Mouse (Mus musculus): ENCODE measurements around the gene Matn4.

The Matn4 gene

DNA sequence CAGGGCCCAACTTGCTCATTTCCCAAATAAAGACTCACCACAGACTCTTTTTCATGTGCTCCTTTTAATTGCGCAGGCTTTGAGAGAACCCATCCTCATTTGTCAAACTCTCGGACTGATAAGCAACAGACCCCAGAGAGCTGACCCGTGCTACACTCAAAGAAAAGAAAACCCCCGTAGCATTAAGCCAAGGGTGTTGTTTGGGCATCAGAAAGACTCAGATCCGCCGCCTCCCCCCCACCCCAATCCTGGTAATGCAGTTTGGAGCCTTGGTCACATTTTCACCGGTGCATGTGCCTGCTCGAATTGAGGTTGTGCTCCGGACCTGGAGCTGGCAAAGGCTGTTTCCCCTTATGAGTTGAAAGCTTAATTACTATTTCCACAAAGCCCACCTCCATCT is at the start of gene Matn4:
Gene Matn4, minus strand, starts transcription at position 101 of the 400 bp plus-strand sequence.
- no peak for DNase-seq (ENCODE audit: low spot score in 2 of 2)

DNA sequence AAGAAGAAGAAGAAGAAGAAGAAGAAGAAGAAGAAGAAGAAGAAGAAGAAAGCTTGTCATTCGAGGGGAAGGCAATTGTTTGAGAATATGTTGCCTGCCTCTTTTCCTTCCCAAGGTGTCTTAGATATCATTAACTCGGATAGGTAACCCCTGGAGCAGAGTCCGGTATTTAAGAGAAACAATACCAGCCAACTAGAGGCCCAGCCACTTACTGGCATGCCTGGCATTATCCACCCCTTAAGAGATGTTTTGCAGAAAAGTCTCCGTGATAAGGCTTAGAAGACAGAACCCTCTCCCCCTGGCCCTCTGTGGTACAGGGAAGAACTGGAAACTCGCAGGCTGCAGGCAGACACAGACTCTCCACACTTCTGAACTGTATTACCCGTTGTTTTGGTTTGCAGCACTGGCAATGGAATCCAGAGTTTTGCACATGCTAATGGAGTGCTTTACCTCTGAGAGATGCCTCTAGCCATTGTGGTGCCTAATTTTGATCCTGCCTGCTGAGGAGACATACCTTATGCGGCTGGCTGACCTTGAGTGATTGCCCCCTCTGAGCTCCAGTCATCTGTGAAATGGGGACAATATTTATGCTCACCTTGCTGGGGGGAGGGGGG is 49.0 kb upstream of the Matn4 start:
- no peak for DNase-seq (ENCODE audit: low spot score in 2 of 2)

DNA sequence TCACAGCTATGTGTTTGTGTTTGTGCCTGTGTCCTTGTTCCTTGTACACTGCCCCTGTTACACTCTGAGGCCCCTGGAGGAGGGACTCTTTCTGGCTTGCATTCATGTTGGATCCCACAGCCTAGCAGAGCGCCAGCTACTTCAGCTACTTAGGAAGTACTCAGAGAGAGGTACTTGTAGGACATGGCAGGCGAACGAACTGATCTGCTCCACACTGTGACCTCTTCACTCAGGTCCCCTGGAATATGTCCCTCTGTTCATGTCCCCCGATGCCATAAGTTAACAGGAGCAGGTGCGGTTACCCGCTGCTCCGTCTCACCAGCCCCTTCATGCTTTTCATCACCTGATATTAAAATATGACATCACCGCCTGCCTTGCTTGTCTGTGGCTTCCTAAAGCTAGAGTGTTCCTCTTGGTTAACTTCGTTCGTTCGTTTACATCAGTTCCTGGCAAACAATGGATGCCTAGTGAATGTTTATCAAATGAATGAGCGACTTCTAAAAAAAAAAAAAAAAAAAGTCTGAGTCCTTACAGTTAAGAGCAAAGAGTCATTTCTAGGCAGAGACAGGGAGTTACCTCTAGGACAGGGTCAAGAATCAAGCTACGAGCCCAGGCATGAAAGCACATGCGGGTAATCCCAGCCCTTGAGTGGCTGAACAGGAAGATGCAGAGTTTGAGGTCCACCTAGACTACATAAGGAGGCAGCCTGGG is 48.2 kb upstream of the Matn4 start:
- DNase-seq (ENCODE audit: low spot score in 2 of 2) = no peak

DNA sequence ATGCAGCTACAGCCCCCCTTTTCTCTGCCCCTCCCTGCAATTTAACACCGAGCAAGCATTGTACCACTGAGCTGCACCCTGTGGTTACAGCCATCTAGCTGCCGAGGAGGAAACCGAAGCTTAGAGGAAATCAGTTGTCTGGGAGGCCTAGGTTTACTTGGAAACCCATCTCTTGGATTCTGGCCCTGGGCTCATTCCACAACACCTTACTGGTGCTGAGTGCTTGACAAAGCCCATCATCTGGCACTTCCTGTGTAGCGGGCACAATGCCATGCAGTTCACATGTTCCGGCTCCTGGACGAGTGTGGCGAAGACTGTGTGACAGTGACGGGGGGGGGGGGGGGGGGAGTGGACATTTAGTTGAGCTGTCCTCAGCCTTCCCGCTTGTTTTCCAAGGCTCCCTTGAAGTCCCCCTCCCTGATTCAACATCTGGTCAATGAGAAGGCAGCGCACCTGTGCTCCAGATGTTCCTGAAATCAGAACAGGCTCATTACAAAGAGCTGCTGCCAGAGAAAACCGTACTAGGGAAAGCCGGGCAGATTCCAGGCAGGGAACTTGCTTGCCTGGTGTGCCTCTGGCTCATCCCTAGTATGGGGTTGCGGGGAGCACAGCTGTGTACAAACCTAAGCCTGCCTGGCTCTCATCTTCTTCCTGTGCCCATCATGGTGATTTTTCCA is 47.2 kb upstream of the Matn4 start:
- DNase-seq (ENCODE audit: low spot score in 2 of 2) = no peak

DNA sequence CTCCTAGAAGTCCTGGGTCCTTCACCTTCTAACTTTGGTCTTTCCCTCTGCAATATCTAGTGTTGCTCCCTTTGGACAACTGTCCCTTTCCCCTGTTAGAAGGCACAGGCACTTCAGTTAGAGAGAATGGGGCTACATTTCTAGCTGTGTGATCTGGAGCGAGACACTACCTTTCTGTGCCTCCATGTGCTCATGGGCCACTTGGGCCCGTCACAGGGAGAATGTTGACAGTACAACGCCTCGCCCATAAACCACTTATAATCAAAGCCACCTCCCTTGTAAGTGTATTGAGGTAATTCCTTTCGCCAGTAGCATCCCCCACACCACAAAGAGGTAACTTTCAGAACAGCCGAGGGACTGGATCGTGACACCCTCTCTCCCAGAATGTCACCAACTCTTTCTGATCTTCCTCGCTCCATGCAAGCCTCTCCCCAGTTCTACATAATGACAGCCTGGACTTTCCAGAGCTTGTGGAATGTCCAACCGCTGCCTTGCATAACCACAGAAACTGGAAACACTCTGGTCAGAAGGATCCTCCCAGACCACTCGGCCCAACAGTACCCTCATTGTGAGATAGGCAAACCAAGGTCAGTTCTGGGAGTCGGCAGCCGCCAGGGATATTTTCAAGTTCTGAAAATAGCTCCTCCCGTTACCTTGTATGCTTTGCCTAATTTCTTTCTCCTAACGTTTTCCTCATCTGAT is 44.5 kb upstream of the Matn4 start:
- DNase-seq (ENCODE audit: low spot score in 2 of 2) = no peak

DNA sequence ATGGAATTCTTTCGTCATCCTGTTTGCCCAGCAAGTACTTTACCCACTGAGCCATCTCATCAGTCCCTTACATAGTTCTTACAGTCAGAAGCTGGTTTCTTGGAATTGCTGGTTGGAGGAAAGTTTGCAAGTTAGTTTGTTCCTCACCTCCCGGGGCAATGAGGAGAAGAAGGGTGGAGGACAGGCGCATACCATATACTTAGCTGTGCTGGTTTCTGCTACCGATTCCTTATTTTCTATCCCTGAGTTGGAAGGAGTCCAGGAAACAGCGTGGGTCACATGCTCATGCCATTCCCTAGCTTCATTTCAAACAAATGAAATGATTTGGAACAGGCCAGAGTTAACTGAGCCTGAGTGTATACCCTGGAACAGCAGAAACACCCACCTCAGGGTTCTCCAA is 44.0 kb upstream of the Matn4 start:
- no peak for DNase-seq (ENCODE audit: low spot score in 2 of 2)

DNA sequence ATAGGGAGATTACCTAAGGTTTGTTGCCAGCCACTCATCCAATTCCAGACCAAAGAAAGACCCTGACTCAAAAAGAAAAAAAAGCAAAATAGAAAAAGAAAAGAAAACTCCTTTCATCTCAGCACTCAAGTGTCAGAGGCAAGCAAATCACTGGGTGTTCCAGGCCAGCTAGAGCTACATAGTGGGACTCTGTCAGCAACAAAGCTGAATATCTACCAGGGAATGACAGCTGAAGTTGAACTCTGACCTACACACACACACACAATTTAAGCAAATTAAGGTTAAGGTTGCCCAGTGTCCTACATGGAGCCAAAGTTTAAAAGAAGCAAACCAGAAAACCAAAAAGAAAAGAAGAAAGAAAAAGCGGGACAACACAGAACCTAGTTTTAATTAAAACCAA is 43.2 kb upstream of the Matn4 start:
- no peak for DNase-seq (ENCODE audit: low spot score in 2 of 2)

DNA sequence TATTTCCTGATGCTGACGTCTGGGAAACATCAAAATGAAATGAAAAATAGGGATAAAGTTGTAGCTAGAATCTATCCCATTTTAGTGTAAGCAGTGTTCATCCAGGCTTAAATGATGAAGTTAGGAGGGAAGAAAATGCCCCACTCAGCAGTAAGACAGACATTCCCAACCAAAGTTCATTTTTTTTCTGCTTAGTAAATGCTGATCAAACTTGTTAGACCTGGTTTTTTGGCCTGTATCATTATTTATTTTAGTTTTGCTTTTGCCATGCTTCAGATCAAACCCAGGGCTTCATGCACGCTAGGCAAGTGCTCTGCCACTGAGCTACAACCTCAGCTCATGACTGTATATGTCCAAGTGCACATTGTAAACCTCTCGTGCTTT is 41.1 kb upstream of the Matn4 start:
- DNase-seq (ENCODE audit: low spot score in 2 of 2) = no peak

DNA sequence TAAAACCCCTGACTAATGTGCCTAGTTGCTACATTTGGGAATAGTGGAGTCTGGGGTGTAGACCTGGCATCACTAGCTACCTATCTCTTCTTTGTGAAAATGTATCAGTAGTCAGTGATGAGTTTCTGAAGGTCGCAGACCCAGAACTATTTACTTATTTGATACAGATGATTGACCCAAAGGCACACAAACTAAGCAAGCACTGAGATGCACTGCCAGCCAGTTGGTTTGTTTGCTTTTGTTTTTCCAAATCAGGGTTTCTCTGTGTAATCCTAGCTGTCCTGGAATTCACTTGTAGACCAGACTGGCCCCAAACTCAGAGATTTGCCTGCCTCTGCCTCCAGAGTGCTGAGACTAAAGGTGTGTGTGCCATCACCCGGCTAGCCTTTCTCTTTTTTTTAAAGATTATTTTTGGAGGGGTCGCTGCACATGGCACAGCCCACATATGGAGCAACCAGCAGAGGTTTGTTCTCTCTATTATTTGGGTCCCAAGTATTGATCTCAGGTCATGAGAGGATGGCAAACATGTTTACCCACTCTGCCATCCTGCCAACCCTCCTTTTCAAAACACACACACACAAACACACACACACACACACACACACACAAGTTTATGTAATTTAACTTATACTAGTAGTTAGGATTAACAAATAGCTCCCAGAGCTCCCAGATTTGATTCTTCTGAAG is 40.6 kb upstream of the Matn4 start:
- no peak for DNase-seq (ENCODE audit: low spot score in 2 of 2)

DNA sequence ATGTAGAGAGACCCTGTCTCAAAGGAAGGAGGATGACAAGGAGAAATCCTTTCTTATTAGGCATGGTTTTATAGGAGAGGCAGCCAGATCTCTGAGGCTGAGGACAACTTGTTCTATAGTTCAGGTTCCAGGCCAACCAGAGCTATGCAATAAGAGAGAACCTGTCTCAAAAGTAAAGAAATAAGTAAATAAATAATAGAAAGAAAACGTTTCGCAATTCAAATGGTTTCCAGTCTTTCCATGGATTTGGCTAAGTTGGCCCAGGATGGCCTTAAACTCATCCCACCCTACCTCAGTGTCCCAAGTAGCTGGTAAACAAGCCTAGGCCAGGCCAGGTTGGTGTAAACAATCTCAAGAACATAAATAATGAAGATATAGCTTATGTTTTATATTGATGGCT is 39.7 kb upstream of the Matn4 start:
- no peak for DNase-seq (ENCODE audit: low spot score in 2 of 2)

DNA sequence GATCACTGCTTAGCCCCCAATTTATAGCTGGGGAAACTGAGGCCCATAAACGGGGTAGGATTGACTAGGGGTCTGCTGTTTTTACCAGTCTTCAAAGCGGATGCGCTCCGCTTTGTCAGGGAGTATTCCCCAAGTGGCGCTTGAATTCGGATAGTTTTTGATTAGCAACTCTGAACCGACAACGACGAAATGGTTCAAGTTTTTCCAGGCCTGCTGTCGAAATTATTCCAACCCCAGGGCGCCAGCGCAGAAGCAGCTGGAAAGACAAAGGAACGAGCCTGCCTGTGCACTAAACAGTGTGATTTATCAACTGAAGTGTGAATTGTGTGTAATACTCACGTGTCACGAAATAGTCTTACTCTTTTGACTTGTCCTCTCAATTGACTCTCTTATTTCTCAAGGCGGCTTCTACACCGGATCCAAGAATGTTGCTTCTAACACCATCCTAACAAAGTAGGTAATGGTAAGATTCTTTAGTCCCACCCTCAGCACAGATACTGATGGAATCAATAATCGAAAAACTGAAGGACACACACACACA is 38.6 kb upstream of the Matn4 start, which contains the start of gene Sdc4:
Gene Sdc4, minus strand, starts transcription at position 428 of the 541 bp plus-strand sequence.
- no peak for DNase-seq (ENCODE audit: low spot score in 2 of 2)

DNA sequence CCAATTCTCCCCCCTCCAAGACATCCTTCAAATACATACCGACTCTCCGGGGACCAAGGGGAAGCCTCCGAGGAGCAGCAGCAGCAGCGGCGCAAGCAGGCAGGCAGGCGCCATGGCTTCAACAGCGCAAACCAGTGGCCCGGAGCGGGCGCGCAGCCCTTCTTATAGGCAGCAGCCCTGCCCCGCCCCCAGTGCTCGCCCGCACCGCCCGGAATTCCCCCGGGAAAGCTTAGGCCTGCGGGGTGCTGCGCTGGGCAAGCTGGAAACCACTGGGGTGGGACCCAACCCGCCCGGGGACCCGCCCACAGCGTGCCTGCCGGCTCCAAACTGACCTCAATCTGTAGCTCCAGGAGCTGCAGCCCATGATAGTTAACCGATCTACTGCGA is 38.1 kb upstream of the Matn4 start:
- DNase-seq (ENCODE audit: low spot score in 2 of 2) = peak; percentile 63 to 67

DNA sequence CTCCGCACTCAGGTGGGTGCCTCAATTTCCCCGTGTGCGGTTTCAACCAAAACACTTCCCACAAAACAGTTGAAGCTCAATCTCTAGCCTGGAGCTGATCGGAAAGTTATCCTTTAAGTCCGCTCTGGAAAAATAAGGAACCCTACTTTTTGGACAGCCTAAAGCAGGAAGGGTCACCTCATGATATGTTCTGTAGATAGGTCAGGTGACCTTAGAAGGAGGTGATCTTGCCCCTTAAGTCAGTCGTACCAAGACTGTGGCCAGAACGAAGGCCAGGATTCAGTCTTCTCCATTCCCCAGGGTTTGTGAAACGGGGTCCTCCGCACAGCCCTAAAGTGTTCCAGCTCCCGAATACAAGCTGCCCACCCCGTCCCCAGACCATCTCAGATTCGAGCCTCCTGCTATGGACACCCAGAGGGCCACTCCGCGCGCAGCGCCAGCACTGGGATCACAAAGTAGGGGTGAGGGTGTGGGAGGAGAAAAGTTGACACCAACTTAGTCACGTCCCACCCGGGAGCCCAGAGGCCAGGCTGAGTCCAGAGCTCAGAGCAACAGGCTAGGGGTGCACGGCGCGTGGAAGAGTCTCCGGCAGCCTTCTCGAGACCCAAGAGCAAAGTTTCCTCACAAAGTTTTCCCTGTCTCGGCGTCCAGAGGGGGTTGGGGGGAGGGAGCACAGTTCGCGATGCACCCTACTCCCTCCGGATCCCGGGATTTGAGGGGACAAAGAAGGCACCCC is 37.5 kb upstream of the Matn4 start:
- DNase-seq (ENCODE audit: low spot score in 2 of 2) = no peak

DNA sequence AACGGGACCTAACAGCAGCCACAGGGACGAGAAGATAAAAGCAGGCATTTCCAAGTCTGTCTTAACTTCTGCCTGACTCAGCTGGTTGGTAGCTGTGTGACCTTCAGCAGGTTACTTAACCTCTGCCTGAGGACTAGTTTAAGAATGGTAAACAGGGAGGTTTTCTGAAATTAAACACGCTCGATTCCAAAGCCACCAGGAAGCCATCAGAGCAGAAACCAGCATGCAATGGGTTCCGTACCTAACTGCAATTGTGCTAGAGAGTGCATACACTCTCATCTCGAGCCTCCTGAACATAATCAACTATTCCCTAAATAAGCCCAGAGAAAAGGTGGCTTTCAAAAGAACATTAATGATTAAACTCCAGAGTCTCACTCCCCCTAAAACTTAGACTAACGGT is 36.8 kb upstream of the Matn4 start:
- no peak for DNase-seq (ENCODE audit: low spot score in 2 of 2)

DNA sequence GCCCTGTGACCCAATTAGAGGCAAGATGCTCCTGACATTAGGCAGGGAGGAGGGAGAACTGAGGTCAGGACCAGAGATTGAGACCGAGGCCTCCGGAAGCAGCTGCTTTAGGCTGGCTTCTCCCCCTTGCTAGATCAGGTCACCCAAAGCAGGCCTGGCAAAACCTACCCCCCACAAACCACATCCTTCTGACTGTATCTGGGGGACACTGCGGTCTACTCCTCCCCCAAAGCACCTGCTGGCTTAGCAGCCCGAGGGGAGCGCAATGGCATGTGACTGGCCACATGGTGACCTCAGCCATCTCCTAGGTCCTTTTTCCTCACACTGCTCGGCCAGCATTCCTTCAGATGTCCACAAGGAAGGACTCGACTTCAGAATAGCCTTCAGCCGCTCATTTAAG is 36.2 kb upstream of the Matn4 start:
- no peak for DNase-seq (ENCODE audit: low spot score in 2 of 2)

DNA sequence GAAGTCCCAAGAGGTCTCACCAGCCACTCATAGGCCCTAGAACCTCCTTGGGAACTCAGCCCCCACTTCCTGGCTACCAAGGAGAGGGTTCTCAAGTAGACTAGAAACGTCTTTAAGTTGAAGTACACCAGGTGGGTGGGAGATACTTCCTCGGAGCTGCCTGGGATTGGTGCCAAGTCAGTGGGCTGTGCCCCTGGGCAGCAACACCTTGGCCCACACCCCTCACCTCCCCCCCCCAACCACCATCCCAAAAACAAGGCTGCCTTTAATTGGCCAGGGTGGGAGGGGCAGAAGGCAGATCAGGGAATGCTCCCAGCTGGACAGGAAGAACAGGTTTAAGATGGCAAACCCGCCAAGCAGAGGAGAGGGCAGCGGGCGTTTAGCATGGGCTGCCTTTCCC is 35.4 kb upstream of the Matn4 start:
- DNase-seq (ENCODE audit: low spot score in 2 of 2) = no peak

DNA sequence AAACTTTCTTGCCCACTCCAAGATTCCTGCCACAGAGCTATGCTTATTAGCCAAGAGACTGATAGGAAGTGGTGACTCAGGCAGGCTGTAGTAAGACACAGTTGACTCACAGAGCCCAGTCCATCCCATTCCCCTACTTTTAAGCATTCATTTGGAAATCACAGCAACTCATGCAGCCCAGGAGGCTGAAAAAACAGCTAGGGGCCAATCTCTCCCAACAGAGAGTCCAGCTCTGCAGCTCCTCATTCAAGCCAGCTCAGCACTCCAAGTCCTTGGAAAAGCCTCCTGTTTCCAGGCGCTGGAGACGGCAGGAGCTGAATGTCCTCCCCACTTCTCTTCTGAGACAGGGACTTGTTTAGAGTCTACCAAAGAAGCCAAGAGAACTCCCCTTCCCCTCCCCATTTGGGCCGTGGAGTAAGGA is 34.1 kb upstream of the Matn4 start:
- no peak for DNase-seq (ENCODE audit: low spot score in 2 of 2)

DNA sequence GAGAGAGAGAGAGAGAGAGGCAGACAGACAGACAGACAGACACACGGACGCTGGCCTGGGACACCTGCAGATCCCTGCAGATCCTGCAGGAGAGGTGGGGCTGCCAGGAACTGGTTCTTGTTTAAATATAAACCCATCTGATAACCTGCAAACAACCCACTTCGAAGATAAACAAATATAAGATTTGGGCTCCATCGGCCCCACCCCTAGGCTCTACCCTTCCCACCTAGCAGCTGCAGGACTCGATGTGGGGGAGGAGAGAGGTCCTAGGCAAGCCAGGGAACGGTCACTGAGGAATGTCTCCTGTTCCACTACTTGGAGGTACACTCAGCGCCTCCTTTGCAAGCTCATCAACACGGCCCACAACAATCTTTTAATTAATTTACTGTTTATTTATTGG is 33.3 kb upstream of the Matn4 start:
- no peak for DNase-seq (ENCODE audit: low spot score in 2 of 2)

DNA sequence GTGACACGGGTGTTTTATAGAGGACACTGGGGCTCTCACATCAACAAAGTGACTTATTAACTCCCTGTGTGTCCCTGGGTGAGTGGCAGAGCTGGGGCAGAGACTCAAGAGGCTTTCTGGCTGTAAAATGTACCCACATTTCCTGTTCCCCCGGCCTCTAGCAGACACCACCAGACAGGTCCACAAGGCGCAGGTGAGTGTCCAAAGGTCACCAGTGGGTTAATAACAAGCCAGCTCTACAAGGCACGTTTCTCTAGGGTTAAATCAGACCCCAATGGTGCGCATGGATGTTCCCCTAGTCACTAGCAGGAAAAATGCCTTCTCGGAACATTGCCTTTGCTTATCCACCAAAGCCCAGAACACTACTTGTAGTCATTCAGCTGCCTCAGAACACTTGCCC is 32.8 kb upstream of the Matn4 start:
- DNase-seq (ENCODE audit: low spot score in 2 of 2) = no peak

DNA sequence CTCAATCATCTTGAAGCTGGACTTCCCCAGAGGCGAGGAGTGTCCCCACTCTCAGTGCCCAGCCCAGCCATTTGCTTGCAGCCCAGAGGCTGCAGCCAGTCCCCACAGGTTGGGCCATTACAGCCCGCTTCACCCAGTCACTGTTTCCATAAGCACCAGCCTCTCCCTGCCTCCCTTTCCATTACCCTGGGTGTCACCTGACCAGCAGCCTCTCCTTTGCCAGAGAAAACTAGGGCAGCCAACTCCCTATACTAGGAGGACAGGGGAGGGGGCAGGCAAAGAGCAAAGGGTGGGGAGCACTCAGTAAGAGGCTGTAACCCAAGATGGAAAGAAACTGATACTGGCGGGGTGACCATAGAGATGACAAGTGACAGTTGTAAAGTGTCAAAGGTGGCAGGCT is 32.0 kb upstream of the Matn4 start:
- no peak for DNase-seq (ENCODE audit: low spot score in 2 of 2)
